ENCODE assay signal across 9 mouse cellular contexts in the genomic region with DNA sequence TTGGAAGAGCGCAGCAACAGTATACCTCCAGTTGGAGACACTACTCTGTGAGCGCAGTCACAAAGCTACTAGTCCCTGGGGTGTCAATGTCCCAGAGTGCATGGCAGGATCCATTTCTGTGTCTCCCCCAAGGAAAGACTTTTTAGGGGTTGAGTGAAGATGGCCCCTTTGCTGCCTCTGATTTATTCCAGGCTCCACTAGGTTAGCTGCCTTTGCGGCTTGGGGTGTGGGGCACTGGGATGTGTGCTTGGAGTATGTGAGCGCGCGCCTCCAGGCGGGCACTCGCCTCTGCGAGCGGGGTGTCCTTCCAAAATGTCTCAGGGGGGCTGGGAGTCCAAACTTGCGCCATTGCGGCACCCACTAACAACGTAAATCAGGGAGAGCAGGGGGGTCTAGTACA. TPM values are rescaled to one million over a fixed set of nuclear protein-coding genes. Genes with fewer than 3 reads are reported as not detected.
A peak's percentile ranks its signal among the peaks of the same experiment; 100 is the strongest.
DNase-seq lines count a peak whose midpoint lies in the region; ATAC-seq and TF ChIP-seq lines count a peak whose summit lies in the region.
"Had no signal": no experiment of that assay in that cellular context is flagged by ENCODE, and none has a peak within 500 bp of the region (broad histone marks: within the 10 kb centered on the region; RNA-seq: fewer than 3 reads in every experiment).

No protein-coding gene starts in this region.

- no peak overlapping the region for H3K9ac ChIP-seq in heart, embryonic 12.5 days
- no peak overlapping the region for H3K9ac ChIP-seq in stomach, postnatal 0 days (ENCODE audit: low read length)

- WGBS in heart, embryonic 12.5 days = 12% methylated on average over 13 of the region's 13 CpGs
- WGBS in stomach, postnatal 0 days = 18% methylated on average over 13 of the region's 13 CpGs

- H3K4me3 ChIP-seq in heart, embryonic 12.5 days = peak overlapping the region; percentile 61
- H3K4me3 ChIP-seq in stomach, postnatal 0 days (ENCODE audit: low read depth, low read length) = no peak overlapping the region

- no peak for DNase-seq in heart, adult 8-10 months (ENCODE audit: low spot score)
- peak; percentile 31 to 50 for DNase-seq in cerebellum, postnatal 10 days
- peak; percentile 33 to 37 for DNase-seq in frontal cortex, postnatal 36 days (ENCODE audit: low spot score in 2 of 2)
- DNase-seq in mesoderm, embryonic 11.5 days (ENCODE audit: low read depth, low spot score) = peak; percentile 5
- DNase-seq in stomach, postnatal 0 days (ENCODE audit: low spot score) = no peak
- DNase-seq in urinary bladder, postnatal 25 days (ENCODE audit: low spot score) = no peak
- DNase-seq in adrenal gland, adult (ENCODE audit: inconsistent age in 2 of 2, low spot score in 1 of 2) = no peak

- no peaks in the 10 kb centered on the region for H3K4me1 ChIP-seq in heart, embryonic 12.5 days (replicated peaks)
- no peaks in the 10 kb centered on the region for H3K4me1 ChIP-seq in stomach, postnatal 0 days (replicated peaks; ENCODE audit: control insufficient read depth, insufficient read depth)

- ATAC-seq in heart, embryonic 12.5 days (ENCODE audit: insufficient number of reproducible peaks, low FRiP score) = no peak
- no peak for ATAC-seq in stomach, postnatal 0 days (ENCODE audit: low FRiP score, low TSS enrichment)

- peaks cover 7% of the 10 kb centered on the region; the same call in 1 of the 2 replicates for H3K27me3 ChIP-seq in heart, embryonic 12.5 days (replicated peaks)
- H3K27me3 ChIP-seq in stomach, postnatal 0 days (ENCODE audit: control insufficient read depth, insufficient read depth, low read length) = no peaks in the 10 kb centered on the region

- no peak for TF ChIP-seq CTCF in stomach, postnatal 0 days (IDR thresholded peaks at IDR 0.05; ENCODE audit: low read depth)

- no peaks in the 10 kb centered on the region for H3K36me3 ChIP-seq in heart, embryonic 12.5 days
- no peaks in the 10 kb centered on the region for H3K36me3 ChIP-seq in stomach, postnatal 0 days (ENCODE audit: control insufficient read depth, insufficient read depth, low read length)

- no peaks in the 10 kb centered on the region for H3K9me3 ChIP-seq in heart, embryonic 12.5 days (replicated peaks)
- H3K9me3 ChIP-seq in stomach, postnatal 0 days (ENCODE audit: control insufficient read depth, low read length) = no peaks in the 10 kb centered on the region

- no peak for TF ChIP-seq EP300 in stomach, postnatal 0 days (optimal IDR thresholded peaks at IDR 0.05)

- H3K27ac ChIP-seq in heart, embryonic 12.5 days (ENCODE audit: poor library complexity, severe bottlenecking) = no peak overlapping the region
- no peak overlapping the region for H3K27ac ChIP-seq in stomach, postnatal 0 days (replicated peaks)

- peak overlapping the region; percentile 87 for H3K4me2 ChIP-seq in heart, embryonic 12.5 days
- peak overlapping the region; percentile 58 for H3K4me2 ChIP-seq in stomach, postnatal 0 days (replicated peaks; ENCODE audit: low read depth)

RNA-seq across cellular contexts. Expression of a gene that starts 1.6 kb away (rescaled TPM):
- polyA plus RNA-seq in heart, embryonic 12.5 days (2016; fragmentation: Nextera tagmentation; extraction: Ambion mirVana) = 5.2 and 6.5 TPM in 2 replicates
- under 1 TPM in 3 of 4 experiments, not detected in 1; 0.06 to 0.14 (median 0.09) TPM for total RNA-seq in heart, adult 8-10 months (2022)
- polyA plus RNA-seq in stomach, postnatal 0 days (2015; fragmentation: Nextera tagmentation; extraction: Ambion mirVana) = 0.89 and 1.3 TPM in 2 replicates

RNA-seq across cellular contexts. Expression of a gene that starts 21.2 kb away (rescaled TPM):
- polyA plus RNA-seq in heart, embryonic 12.5 days (2016; fragmentation: Nextera tagmentation; extraction: Ambion mirVana) = not detected in 2 replicates
- not detected for total RNA-seq in heart, adult 8-10 months (2022)
- not detected in 2 replicates for polyA plus RNA-seq in stomach, postnatal 0 days (2015; fragmentation: Nextera tagmentation; extraction: Ambion mirVana)
- polyA plus RNA-seq: liver, embryonic 16.5 days had no signal

Comparison
In these comparisons a context has a peak if more than half of its experiments do, and no peak if none do; other contexts are left out.
1. DNase-seq: peak in cerebellum, postnatal 10 days (2 of 2), frontal cortex, postnatal 36 days (2 of 2) and mesoderm, embryonic 11.5 days (single experiment); none in heart, adult 8-10 months (single experiment), stomach, postnatal 0 days (single experiment), urinary bladder, postnatal 25 days (single experiment) and adrenal gland, adult (0 of 2).